Mouse (Mus musculus) regulatory T cell (primary cell): Measurements from ENCODE around the gene Zpbp.

ENCODE experiments used
- in situ Hi-C: fragments of 300-600 bp; cut with MboI, MseI; formaldehyde crosslinking; loops from one replicate; pipeline ENCODE4 v1.15.1; 2025; ENCODE audit warnings: high pct_unique_total_duplicates

The Zpbp gene

GRCm38 (mm10) chr11:11461635-11462560 is at the start of gene Zpbp, which contains the start of gene Spata48:
Zpbp (minus strand) TSS chr11:11462408.
Spata48 (plus strand) TSS chr11:11462094.
- in situ Hi-C loops = loop anchor here (5.0 to 25.0 kb wide), 2 partner anchors 35 to 325 kb away; no protein-coding TSS in a partner anchor

DNA sequence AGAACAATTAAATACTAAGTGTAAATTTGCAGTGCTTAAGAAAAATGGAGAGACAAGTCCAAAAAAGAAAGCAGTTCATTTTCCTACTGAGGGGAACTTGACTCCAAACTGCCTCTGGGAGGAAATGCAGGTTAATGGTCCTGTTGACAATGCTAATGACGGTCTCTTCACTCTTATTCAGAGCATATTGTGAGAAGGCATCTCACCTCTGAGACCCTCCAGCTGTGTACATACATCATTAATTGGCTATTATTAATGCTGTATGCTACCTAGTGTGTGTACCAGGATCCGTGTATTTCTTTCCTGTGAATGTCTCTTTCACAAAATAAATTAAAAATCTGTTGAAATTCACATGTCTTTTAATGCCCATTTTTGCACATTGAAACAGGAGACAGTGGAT is 47.2 kb upstream of the Zpbp start:
- in situ Hi-C loops = loop anchor here (10.0 kb wide), 1 partner anchor 175 kb away; the partner anchor contains the start of gene Ikzf1

GRCm38 (mm10) chr11:11506187-11506586 is 44.0 kb upstream of the Zpbp start:
- in situ Hi-C loops = loop anchor here (10.0 kb wide), 1 partner anchor 179 kb away; the partner anchor contains the start of gene Ikzf1

GRCm38 (mm10) chr11:11499944-11500343 is 37.7 kb upstream of the Zpbp start:
- in situ Hi-C loops = loop anchor here (5.0 to 10.0 kb wide), 3 partner anchors 38 to 247 kb away; partner anchors contain the start of genes Ikzf1, Spata48 and Zpbp

- in situ Hi-C loops = loop anchor here (5.0 kb wide), 2 partner anchors 33 to 252 kb away; partner anchors contain the start of genes Spata48 and Zpbp
These were observed 33.5 kb upstream of the Zpbp start for GRCm38 (mm10) chr11:11495697-11496096.

DNA sequence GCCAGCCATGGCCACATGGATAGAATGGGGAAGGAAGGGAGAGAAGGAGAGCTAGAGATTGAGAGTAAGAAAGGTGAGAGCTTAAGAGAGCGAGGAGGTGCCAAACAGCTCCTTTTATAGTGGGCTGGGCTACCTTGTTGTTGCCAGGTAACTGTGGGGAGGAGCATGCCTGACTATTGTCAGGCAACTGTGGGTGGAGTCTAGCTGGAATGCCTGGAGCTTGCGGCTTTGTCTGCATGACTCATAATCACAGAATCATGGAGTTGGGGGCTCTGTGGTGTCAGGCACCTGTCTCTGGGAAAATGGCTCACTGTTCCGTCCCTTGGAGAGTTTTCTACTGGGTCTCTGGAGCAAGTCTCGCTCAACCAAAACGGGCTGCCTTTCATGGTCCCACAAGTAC is 29.8 kb upstream of the Zpbp start:
- in situ Hi-C loops = no loop called here

DNA sequence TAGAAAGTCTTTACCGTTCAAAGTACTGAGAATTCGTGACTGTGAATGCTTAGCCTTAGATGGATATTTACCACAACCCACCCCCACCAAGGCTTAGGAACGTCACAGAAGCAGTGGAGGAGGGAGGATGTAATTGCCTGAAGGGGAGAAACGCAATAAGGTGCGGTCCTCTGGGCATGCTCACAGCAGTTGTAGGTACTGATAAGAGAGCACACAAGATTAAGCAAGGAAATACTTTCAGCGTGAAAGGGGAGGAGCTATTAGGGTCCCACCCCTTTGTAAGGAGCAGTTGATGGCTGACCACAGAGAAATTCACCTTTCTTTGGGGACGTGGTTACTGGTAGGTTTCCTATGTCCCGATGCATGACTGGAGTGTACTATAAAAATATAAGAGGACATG is 22.2 kb upstream of the Zpbp start:
- in situ Hi-C loops = no loop called here

- in situ Hi-C loops = loop anchor here (25.0 kb wide), 1 partner anchor 318 kb away; no protein-coding TSS in a partner anchor
These were observed 6.7 kb upstream of the Zpbp start for GRCm38 (mm10) chr11:11468924-11469323.

DNA sequence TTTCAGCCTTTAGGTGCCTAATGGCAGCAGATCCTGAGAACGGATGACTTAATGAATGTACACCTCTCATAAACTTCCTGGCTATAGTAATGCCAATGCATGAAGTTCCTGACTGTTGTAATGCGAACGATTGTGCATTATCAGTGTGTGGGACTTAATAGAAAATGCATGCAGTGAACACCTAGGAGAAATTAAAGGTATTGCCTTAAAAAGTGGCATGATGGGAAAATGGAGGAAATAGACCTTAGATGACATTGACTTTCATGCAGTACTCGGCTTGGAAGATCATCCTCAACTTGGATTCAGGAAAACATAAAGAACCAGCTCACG is 318 bp upstream of the Zpbp start:
- in situ Hi-C loops = loop anchor here (5.0 to 25.0 kb wide), 2 partner anchors 35 to 325 kb away; no protein-coding TSS in a partner anchor

- in situ Hi-C loops = loop anchor here (5.0 to 25.0 kb wide), 3 partner anchors 102 to 517 kb away; no protein-coding TSS in a partner anchor
These were observed 7.2 kb downstream of the Zpbp start for GRCm38 (mm10) chr11:11455037-11455436.

- in situ Hi-C loops = loop anchor here (25.0 kb wide), 1 partner anchor 870 kb away; no protein-coding TSS in a partner anchor
These were observed 44.9 kb downstream of the Zpbp start for GRCm38 (mm10) chr11:11417356-11417755.

GRCm38 (mm10) chr11:11414188-11414587 is 48.0 kb downstream of the Zpbp start:
- in situ Hi-C loops = loop anchor here (25.0 kb wide), 1 partner anchor 873 kb away; no protein-coding TSS in a partner anchor

DNA sequence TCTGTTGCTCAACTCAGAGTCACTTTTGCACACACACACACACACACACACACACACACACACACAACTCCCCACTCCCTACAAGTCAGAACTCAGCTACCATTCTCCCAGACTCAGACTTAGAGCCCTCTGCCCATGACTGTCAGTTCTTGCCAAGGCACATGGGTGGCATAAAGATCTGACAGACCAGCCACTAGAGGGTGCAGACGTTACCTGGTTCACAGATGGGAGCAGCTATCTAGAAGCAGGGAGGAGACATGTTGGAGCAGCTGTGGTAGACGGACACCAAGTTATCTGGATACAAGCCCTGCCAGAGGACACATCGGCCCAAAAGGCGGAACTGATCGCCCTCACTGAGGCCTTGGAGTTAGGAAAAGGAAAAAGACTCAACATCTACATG is 67.5 kb downstream of the Zpbp start:
- in situ Hi-C loops = no loop called here

GRCm38 (mm10) chr11:11393164-11393563 is 69.0 kb downstream of the Zpbp start:
- in situ Hi-C loops = no loop called here

GRCm38 (mm10) chr11:11371305-11371704 is 90.9 kb downstream of the Zpbp start:
- in situ Hi-C loops = no loop called here

GRCm38 (mm10) chr11:11283512-11283911 is 178.7 kb downstream of the Zpbp start:
- in situ Hi-C loops = no loop called here

- in situ Hi-C loops = no loop called here
These were observed 182.1 kb downstream of the Zpbp start for GRCm38 (mm10) chr11:11280128-11280527.

GRCm38 (mm10) chr11:11257348-11257747 is 204.9 kb downstream of the Zpbp start:
- in situ Hi-C loops = no loop called here

DNA sequence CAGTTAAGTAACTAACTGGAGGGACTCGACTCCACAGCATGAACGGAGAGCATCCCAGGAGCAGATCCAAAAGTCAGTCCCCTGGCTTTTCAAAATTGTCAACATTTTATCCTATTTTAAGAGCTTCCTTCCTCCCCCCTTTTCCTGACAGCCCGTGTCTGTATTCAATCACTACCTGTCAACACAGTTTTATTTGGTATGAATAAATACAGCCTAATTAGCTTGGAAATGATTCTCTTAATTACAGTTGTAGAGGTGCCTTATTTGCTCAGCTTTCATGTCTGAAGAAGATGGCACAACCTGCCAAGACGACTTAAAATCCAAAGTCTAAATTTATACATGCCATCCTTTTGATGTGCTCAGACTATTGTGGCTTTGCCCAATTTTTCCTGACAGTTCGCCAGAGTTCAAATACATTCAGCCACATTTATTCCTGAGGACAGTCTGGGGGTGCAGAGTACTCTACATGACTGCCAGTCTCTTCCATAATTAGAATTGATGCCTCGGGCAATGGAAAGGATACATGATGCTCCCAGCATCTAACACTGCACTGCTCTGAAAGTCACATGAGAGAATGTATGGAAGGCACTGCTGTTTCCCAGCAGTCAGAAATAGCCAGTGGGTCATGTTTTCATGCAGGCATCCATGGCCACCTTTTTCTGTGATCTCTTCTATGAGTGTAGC is 219.4 kb downstream of the Zpbp start:
- in situ Hi-C loops = loop anchor here (25.0 kb wide), 1 partner anchor 544 kb away; no protein-coding TSS in a partner anchor

- in situ Hi-C loops = loop anchor here (25.0 kb wide), 1 partner anchor 548 kb away; no protein-coding TSS in a partner anchor
These were observed 222.9 kb downstream of the Zpbp start for GRCm38 (mm10) chr11:11239346-11239745.
